Mouse (Mus musculus) ES-E14 (cell line): ENCODE measurements at regions not wholly inside any gene's neighbourhood (a gene's known extent, or its start where the extent isn't known, plus 50 kb on each side); places are given as distances from the start of the nearest gene placed in this dataset.

ENCODE experiments used
- CHD2 ChIP-seq: IDR thresholded peaks from 2 replicates; pipeline ENCODE4 v1.6.1; 2014; ENCODE audit warnings: mild to moderate bottlenecking, low read depth, low read length, inconsistent platforms
- HCFC1 ChIP-seq: IDR thresholded peaks from 2 replicates; pipeline ENCODE4 v1.6.1; 2012; ENCODE audit warnings: low read length, inconsistent platforms, borderline replicate concordance; ENCODE audit not compliant: insufficient read depth
- MAFK ChIP-seq: IDR thresholded peaks from 2 replicates; pipeline ENCODE4 v1.6.1; 2014; ENCODE audit warnings: mild to moderate bottlenecking, low read depth, low read length, inconsistent platforms; ENCODE audit not compliant: insufficient read depth
- ZC3H11A ChIP-seq: IDR thresholded peaks from 2 replicates; pipeline ENCODE4 v1.6.1; 2012; ENCODE audit warnings: low read depth, mild to moderate bottlenecking, inconsistent platforms, low read length, borderline replicate concordance
- ZNF384 ChIP-seq: IDR thresholded peaks from 2 replicates; pipeline ENCODE4 v1.6.1; 2012; ENCODE audit warnings: low read depth, low read length, inconsistent platforms

GRCm38 (mm10) chr11:48605223-48605824, 194.8 kb upstream of the Rack1 start:
- TF ChIP-seq CHD2: no peak
- no peak for TF ChIP-seq MAFK
- no peak for TF ChIP-seq ZNF384
- no peak for TF ChIP-seq HCFC1
- no peak for TF ChIP-seq ZC3H11A
